Mouse (Mus musculus) lung, postnatal 10 days (tissue): ENCODE measurements at regions not wholly inside any gene's neighbourhood (a gene's known extent, or its start where the extent isn't known, plus 50 kb on each side); places are given as distances from the start of the nearest gene placed in this dataset.
A peak's percentile ranks its signal among the peaks of the same experiment; 100 is the strongest.

Experiments used
- DNase-seq: peaks from one replicate; pipeline ENCODE4 v3.0.0; 2021

- DNase-seq: no peak
Measured at GRCm38 (mm10) chrX:11487876-11488275, 160.3 kb downstream of the H2al1j start.

- DNase-seq: peak; percentile 6
Measured at GRCm38 (mm10) chrX:11490146-11490693, 162.6 kb downstream of the H2al1j start.

GRCm38 (mm10) chrX:11491235-11491634, 163.6 kb downstream of the H2al1j start:
- peak; percentile 4 for DNase-seq

DNA sequence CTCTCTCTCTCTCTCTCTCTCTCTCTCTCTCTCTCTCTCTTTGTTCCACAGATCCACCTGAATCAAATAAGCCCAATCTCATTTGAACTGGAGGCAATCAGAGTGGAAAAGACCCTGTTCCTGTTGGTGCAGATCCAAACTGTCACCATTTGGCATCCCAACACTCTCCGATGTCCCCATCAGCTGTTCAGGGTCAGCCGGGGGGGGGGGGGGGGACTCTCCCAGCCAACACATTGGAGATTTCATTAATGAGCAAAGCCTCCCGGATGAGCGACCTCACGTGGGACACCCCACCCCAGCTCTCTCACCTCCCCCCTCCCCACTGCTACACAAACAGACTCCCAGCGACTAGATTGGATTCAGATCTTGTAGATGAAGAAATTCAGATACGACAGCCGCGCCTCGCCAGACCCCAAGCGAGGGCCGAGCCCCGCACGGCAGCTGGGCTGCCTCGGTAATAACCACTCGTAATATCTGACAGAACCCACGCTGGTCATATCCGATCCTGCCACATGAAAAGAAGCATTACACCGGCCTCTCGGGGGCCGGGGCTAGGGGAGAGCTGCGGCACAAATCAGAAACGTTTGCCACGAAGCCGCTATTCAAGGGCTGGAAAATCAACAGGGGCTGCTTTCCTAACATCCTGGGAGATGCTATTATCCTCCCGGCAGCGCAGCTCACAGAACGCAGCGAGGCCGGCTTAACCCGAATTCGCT, 164.2 kb downstream of the H2al1j start:
- no peak for DNase-seq

DNA sequence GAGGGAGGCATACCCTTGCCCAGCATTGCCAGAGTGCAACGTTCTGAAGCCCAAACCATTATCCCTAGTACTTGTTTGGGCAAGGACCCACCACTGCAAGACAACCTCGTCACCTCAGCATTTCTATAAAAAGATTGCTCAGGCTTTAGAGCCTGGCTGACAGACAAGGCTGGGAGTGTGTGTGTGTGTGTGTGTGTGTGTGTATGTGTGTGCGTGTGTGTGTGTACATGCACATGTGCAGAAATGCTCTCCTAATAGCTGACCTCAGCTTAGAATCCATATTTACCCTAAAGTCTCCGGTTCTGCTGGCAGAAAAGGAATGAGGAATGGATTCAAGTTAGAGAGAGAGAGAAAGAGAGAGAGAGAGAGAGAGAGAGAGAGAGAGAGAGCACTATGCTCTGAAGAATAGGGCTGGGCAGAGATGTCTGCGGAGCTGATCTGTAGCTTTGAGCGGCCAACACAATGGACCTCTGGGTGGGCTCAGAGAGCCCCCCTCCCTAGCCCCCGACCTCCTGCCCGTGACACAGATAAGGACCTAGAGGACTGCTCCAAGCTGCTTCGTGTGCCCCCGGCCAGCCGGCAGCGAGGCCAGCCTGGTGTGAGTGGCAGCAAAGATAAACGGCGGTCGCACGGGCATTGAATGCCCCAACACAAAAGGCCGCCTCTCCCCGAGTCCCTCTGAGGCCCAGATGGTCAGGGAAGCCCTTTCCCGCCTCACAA, 166.1 kb downstream of the H2al1j start:
- peak; percentile 38 for DNase-seq

DNA sequence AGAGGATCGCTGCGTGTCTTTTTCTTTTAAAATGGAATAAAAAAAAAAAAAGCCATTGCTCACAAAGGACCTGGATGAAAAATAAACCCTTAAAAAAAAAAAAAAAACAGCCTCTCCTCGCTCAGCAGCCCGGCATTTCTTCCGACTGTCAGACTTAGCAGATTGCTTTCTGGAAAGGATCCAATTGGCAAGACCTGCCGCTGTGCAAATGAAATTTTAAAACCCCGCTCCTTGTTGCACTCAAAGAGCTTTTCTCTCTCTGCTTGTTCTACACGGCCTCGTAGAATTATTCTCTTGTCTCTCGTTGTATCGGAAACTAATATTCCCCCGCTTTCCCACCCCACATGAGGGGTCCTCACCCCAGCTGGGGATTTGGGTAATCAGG, 166.6 kb downstream of the H2al1j start:
- DNase-seq: peak; percentile 58

DNA sequence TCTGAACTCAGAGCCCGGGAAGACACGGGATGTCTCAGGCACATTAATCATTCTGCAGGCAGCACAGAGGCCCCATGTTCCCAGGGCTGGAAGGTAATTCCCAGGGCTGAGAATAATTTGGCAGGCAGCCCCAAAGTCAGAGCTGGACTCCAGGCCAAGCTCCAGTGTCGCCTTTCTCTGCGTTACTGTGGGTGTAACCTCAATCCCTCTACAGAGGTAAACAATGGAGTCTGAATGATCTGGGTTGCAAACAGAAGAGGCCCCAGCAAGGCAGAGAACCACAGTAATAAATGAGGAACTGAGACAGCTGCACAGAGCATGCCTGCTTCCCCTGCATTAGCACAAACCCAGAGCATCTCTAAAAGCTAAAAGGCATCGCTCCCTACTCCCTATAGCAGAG, 184.8 kb downstream of the H2al1j start:
- peak; percentile 23 for DNase-seq

DNA sequence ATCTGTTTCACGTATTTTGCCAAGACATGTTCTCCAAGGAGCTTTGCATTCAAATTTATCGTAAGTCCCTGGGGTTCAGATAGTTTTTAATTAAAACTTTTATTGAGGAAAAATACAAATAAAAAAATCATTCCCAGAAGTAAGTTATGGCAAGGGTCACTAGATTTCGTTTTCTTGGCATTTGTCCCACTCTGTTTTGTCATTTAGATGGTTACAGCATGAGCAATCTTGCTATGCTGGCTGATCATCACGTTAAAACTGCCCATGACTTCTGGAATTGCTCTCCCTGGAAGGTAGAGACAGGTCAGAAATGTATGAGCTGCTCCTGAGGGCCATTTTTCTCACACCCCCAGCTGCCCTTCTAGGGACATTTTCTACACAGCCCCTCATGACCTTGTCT, 185.3 kb downstream of the H2al1j start:
- DNase-seq: no peak

- no peak for DNase-seq
Measured at GRCm38 (mm10) chrX:11523791-11524190, 196.2 kb downstream of the H2al1j start.

DNA sequence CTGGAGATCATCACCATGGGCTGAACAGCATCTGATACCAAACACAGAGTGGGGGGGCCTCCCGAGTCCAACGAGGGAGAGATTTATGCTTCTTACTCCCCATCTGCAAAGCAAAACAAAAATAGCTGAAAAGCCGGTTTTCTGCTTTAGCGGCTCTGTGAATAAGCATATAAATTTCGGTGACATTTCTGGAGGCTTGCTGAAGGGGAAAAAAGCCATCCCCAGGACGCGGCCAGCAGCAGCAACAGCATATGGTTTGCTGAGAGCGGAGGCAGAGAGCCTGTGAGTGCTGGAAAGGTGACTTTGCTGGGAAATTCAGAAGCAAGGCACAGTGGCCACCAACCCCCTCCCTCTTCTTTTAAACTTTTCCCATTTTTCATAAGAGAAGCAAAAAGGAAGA, 197.7 kb downstream of the H2al1j start:
- no peak for DNase-seq

- DNase-seq: no peak
Measured at GRCm38 (mm10) chrX:11528589-11528988, 201.0 kb downstream of the H2al1j start.

DNA sequence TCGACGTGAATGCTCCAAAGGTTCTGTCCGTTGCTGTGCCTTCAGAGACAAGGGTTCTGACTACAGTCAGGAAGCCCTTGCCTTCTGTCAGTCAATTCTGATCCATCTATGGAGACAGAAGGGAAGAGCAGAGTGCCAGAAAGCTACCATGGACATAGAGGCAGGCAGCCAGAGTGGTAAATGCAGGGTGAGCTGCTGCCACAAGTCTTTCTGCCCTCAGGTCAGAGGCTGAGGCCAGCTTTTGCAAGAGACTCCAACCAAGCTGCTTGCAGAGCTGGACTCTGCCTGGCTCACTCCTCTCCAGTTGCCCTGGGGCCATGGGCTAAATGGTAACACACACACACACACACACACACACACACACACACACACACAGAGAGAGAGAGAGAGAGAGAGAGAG, 201.6 kb downstream of the H2al1j start:
- no peak for DNase-seq

DNA sequence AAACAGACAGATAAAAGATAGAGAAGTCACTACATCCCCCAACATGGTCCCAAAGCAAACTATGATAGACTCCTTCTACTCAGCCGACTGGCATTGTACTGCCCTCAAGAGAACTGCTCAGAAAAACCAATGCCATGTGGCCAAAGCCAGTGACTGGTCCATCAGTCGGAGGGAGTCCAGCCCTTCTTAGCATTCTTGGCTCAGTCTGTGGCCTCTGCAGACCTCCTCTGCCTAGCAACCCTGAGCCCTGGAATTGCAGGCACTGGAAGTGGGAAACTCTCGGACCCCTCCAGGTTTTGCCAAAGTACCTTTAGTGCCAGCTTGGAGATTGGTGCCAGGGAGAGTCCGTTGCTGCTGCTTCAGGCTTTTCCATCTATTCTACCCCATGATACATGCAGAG, 205.2 kb downstream of the H2al1j start:
- no peak for DNase-seq

DNA sequence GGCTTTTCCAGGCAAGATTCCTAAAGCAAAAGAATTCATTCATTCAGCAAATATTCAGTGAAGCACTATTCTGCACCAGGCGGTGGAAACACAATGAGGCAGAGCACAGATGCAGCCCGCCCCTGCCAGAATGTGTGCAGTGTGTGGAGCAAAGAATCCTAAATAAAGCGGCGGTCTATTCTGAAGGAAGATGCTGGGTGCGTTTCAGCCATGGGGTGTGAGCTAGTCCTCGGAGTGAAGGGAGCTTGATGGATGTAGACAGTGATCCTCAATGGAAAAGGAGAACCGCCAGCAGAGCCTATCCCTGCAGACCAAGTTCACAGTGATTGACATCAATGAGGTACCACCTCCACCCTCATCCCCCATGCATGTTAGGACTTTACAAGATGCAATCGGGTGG, 206.2 kb downstream of the H2al1j start:
- no peak for DNase-seq

GRCm38 (mm10) chrX:11541011-11541410, 213.4 kb downstream of the H2al1j start:
- DNase-seq: no peak

DNA sequence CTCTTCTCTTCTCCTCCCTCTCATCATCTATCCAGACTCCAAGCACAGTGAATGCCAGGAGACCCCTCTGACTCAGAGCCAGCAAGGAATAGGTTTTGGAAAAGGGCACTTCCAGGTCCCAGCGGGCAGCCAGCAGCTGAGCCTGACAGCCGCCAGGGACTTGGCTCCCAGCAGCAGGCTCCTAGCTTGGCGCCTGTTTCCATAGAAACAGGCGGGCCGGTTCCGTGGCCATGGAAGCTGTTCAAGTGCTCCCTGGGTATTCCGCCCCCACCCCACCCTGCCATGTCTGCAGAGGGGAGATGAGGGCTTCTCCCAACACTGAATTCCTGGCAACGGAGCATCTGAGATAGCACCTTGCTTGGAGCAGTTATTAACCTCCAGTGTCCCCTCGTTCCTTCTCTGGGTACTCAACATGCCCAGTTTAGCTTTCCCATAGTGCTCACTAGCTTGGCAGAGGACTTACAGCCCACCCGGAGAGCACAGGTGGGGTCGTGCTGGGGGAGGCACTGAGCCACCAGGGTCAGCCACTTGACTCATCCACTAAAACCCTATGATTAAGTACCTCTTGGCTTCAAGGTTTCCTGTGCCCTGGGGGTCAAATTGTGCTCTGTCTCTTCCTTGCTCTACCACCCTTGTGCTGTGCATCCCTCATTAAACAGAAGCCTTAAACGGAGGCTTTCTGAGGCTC, 222.7 kb downstream of the H2al1j start:
- DNase-seq: peak; percentile 5

- no peak for DNase-seq
Measured at GRCm38 (mm10) chrX:11552177-11552576, 224.6 kb downstream of the H2al1j start.

DNA sequence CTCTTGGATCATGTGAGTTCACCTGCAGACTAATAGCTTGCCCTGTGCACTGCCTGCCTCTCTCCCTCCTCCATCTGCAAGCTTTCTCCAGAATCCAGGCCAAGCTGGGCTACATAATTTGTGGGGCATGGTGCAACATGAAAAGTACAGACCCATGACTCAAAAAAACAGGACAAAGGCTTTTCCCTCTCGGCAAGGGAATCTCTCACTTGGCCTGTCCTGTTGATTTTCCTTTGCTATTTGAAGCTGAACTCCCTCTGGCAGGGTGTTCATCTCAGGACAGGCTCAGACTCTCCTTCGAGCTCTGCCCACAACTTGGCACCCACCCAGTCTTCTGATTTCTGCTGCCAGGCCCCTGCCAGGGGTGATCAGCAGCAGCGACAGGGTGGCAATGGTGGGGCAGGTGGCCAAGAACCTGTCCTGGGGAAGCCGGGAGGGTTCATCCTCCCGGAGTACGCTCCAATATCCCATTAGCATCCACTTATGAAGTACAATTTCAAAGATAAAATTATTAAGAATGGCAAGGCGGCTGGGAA, 227.5 kb downstream of the H2al1j start:
- peak; percentile 8 for DNase-seq

DNA sequence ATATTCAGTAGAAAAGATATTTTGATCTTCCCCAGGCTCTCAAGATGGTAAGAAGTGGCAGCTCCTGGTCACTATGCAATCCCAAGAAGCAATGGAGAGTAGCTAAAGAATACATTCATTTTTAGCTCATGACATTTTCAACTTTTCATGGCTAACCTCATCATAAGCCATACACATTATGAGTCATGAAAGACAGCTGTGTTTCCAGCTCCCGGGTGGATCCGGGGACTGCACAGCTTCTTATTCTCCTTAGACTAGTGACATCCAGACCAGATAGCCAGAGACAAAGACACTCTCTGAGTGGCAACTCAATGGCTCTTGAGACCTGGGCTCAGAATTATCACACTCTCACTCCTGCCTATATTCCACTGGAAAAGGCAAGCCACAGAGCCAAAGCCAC, 230.6 kb downstream of the H2al1j start:
- no peak for DNase-seq

DNA sequence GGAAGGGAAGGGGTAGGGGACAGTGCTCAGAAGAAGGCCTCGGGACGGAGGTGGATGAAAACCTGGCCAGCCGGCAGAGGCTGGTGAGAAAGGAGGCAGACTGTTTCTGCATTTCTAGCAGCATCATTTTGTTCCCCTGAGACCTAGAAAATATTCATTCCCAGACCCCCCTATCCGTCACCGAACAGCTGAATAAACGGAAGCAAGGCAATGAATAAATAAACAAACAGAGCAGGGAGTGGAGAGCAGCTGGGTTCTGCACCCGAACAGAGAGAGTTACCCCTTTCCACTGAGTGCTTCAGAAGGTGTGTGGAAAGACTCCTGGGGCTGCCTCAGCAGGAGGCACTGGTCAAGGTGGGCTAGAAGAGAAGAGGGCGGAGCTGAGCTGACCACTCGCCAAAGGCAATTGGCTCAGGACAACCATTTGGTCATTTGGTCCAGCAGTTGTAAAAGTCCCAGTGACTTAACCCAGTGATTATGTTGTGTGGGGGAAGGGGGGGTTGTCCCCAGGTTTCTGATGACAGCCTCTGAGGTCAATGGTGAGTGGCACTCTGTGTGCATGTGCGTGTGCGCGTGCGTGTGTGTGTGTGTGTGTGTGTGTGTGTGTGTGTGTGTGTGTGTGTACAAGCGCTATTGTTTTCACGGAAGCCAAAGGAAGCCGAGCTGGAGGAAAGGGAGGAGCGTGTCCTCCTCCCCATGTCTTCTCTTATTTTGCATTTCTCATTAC, 233.1 kb downstream of the H2al1j start:
- DNase-seq: peak; percentile 38

GRCm38 (mm10) chrX:11565888-11566287, 238.3 kb downstream of the H2al1j start:
- DNase-seq: no peak

DNA sequence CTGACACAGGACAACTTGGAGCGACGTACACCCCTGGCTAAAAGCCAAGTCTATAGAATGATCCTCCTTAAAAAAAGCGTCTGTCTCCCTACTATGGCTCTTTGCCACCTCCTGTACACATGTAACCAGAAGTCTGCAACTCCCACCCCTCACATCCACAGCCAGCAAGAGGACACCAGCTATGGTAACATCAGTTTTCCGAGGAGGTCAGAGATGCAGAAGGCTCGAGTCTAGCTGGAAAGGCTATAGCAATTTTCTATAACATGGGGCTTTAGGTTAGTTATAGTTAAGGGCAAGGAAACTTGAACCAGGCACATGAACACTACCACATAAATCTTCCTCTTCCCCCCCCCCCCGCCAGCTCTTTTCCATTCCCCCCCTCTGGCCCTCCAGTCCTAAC, 240.2 kb downstream of the H2al1j start:
- no peak for DNase-seq

GRCm38 (mm10) chrX:11568262-11568661, 240.6 kb downstream of the H2al1j start:
- DNase-seq: no peak
